Mouse (Mus musculus) cerebellum, postnatal 25 days (tissue): ENCODE measurements around the gene Gnaq.
"Not testable (repeated sequence)": the region's sequence is repeated elsewhere in the genome, so short reads cannot be mapped to it uniquely, and the experiment has no call there.

Source experiments
- DNase-seq, 2 experiments: peaks; one replicate each; pipeline ENCODE4 v3.0.0; 2021; ENCODE audit warnings: mixed read lengths in 2 of 2

Gnaq gene

DNA sequence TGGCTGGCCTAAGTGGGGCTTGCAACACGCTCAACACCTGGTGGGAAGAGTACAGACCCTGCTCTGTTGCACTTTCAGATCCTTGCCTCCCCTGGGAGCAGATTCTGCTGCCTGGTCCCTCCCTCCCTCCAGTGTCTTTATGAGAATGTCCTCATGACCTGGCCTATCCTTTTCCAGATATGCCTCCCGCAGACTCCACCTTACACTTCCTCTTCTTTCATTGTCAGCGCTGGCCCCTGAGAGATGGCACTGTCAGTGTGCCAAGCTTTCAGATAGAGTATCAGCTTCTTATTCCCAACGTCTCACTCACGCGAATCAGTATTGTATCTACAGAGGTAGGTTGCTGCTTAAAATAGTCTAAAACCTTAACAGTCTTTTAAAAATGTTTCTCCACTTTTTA is 129.0 kb downstream of the Gnaq start:
- DNase-seq = no peak

DNA sequence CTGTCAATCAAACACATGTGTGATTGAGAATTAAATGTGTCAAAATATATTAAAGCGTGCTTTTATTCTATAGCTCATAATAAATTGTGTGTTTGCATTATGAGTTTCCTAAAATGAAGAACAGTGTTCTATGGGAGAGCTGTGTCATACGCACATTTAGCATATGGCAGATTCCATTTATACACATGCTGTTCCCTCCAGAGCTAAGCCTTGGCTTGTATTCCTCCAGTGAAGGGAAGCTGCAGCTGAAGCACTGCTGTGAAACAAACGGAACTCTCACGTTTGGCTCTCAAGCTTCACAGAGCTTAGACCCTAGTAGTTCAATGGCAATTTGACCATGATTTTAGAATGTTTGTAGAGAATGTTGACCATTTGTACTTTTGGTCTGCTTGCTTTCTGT is 129.7 kb downstream of the Gnaq start:
- peak in 1 of 2 experiments; percentile 36 for DNase-seq

DNA sequence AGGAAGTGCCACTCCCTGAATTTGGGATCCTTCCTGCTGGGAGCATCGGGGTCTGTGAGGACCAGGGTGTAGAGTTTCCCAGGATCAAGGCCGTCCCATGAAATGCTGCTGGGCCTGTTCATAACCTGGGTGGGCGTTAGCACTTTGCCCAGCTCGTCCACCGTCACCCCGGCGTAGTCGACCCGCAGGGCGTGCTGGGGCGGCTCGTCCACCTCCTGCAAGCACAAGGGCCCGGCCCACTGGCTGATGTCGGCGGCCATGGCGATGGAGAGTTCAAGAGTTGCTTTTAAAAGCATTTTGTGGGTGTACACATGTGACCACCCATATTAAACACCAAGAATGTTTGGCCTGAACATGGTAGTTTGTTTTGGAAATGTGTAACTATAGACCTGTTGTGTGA is 134.7 kb downstream of the Gnaq start:
- DNase-seq = not testable (repeated sequence)

DNA sequence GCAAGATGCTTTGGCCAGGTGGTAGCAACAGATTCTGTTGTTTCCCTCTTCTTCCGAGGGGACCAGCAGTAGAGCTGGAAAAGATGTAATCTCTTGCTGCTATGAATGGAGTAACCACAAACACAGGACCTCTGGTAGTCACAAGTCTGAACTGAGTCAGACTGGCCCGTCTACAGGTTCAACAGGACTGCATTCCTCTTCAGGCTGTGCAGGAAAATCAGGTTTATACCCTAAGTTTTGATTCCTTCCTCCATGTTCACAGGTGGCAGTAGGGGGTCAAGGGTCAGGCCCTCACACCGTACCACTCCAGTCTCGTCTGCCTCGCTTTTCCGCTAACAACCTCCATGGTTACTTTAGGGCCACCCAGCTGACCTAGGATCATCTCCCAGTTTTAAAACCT is 137.6 kb downstream of the Gnaq start:
- DNase-seq = no peak

DNA sequence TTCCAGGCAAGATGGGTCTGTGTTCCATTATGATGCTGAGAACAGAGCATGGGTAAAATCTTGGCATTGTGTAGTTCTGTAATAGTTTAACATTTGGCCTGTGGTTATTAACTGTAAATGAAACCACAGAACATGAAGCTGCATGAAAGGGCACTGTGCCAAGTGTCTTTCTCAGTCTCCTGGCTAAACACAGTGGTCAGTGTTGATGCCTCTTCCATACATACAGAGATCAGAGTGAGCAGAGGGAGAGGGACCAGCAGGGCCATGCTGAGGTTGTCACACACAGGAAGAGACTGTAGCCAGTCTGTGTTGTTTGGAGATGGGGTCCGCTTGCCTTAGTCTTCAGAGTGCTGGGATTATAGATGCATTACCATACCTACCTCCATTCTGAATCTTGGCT is 138.4 kb downstream of the Gnaq start:
- peak in 1 of 2 experiments; percentile 52 for DNase-seq

DNA sequence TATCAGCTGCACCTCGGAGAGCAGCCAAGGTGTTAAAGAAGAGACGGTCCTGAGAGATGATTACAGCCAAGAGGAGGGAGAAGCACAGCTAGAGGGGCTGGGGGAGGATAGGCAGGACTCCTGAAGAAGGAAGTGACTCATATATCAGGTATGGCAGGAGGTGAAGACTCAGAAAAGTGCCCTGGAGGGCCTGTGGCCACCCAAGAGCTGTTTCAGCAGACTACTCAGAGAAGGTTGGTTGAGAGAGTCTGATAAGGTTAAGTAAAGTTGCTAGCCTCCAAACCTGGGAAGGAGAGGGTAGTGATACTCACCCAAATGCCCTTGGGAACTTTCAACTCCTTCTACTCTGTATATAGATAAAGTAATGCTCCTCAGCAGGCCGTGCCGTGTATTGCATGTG is 140.4 kb downstream of the Gnaq start:
- DNase-seq = no peak

DNA sequence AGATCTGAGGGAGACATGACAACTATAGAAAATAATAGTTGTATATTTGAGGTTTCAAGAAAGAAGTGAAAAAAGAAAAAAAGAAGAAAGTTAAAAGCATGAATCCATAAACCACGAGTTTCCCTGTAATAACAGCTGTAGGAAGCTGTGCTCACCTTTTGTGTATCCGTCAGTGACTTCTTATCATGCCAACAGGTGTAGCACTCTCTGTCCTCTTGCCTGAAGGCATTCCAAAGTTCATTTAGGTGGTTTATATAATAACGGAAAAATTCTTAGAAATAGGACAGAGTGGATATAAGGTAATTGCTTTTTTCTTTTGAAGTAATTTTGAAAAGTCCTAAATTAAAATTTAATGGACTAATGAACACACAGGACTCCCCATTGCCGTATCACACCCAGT is 147.6 kb downstream of the Gnaq start:
- DNase-seq = no peak

DNA sequence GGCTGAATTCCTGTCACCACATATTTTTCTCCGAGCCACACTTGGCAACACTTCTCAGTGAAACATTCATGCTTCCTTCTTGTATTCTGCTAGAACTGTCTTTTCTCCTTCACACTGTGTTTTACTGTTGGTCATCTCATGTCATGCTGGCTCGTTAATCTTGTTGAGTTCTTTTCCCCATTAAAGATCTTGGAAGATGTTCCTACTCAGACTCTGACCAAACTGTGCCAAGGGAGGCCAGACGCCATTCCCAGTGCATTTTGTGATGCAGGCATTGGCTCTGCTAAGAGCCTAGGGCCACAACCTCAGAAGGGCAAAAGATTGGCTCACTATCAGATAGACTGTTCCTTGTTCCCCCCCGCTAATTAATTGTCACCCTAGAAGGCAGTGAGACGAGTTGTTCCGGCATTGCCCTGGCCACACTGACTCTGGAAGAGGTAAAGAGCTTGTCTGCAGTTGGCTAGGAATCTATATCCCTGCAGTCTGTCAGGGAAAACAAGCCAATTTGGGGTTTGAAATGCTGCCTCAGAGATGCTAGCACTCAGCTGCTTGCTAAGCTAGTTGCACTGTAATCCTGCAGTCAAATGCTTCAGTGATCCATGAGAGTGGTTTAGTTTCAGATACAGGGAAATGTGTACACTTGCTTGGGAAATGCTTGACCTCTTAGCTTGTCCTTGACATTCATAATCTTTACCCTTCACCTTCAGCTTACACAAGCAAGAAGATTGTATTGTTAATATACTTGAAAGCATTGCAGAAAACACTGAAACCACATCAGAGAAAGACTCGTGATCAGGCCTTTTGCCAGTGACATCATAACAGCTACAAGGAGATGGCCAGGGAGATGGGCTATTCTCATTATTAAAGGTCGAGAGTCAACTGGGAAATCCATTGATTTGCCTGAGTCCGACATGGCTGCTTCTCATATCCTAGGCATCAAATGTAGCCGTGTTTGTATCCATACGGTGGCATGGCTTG is 152.7 kb downstream of the Gnaq start:
- DNase-seq = peak; percentile 64 to 69

DNA sequence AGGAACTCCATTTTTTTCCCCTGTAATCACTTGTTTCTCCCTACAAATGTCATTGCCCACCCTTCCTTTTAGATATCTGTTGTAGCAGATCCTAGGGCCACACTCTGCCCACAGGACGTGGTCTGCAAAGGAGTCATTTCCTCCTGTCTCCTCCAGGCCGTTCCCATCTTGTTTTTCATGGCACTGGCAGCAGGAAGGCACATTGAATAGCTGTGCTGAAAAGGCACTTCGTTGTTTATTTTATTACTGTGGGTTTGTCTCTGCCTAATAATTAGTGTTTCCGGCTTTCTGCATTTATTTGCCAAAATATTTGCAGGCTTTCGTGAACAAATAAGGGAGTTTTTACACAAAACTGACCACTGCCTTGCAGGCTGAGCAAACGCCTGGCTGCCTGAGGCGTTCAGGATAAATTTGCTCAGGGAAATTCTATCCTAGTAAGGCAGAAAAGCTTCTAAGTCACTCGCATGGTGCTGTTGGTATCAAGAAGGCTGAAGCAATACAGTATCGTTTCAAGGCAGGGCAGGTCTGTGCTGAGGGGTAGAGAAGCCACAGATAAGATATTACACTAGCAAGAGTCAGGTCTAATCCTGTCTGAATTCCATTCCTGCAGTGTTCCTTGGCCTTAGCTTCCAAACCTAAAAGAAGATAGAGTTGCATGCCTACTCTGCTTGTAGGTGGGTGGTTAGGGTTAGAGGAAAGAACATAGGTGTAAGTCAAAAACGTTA is 154.0 kb downstream of the Gnaq start:
- no peak for DNase-seq

DNA sequence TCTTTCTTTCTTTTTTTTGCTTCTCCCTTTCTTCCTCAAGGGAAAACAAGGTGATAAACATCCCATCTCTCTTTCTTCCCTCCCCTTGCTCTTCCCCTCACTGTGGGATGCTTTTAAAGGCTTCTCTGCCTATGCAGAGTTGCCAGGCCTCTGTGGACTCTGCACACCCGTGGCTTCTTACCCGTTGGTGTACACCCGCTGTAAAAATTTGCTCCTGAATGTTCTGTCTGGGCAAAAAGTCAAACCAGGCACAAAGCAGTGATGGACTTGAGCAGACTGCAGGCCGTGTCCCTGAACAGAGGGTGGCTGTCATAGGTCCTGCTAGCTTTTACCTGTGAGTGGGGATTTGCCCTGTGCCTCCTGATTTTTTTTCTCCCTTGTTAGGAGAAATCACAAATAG is 154.7 kb downstream of the Gnaq start:
- DNase-seq = peak in 1 of 2 experiments; percentile 31

DNA sequence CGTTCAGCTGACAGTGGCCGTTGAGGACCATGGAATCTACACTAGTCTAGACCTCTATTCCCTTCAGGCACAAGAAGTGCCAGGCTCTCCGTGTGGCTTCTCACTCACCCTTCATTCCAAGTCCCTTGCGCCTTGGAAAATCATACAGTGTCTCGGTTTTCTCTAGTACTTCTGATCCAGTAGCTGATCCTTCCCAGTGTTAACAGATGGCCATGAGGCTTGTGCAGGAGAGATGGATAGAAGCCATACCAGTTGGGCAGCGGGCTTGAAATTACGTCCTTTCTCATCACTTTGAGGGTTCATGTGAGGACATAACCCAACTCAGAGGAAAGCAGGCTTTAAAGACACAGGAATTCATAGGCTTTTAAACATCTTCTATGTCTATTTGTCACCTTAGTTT is 155.3 kb downstream of the Gnaq start:
- peak; percentile 74 to 79 for DNase-seq

DNA sequence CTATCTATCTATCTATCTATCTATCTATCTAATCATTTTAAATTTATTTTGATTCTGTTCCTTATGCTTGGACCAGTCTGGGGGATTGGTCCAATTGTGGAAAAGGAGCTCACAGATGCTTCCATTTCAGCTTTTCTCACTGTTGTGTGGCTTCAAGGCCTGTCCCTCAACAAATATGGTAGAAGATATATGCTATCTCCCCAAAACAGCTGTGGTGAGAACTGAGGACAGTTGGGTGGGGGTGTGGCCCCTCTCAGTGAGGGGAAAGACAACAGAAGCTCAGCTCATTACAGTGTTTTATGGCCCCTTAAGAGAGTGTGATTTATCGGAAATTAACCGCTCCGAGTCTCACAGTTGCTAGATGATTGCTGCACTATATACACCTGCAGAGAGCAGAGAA is 158.5 kb downstream of the Gnaq start:
- DNase-seq = no peak

DNA sequence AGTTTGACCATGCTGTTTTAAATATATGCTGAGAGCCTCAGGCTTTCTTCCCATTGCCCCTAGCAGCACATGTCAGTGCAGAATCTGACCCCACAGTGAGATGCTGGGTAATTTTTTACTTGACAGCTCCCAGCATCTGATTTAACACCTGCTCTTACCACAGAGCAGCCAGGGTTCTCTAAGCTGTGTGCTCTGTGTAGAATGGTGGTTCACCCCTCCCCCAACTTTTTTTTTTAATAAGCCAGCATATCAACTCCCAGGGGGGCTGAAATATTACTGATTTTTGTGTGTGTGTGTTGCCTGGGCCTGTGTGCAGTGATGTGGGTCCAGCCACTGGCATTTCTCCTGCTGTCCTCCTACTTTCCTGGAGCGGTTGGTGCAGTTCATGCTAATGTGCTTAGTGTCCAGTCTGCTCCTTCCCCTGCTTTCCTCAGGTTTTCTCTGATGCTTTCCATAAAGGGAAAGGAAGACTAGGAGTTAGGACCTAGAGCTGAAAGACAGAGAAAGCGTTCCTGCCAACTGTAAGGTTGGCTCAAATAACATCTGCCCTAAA is 159.5 kb downstream of the Gnaq start:
- DNase-seq = no peak

DNA sequence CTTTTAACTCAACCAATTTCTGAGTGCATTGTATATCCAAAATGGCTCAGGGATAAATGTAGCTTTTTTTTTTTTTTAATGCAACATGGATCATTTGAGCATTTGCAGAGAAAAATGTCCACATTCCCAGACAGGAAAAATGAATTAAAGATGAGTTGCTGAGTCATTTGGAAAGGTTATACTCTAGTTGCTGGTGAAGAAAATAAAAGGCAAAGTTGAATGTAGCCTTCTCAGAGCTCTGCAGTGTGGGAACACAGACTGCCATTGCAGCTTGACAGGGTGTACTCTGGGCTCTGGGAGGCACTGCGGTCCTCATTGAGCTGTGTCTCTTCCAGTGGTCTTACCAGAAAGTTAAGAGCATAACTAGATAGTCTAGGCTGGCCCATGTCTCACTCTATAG is 160.3 kb downstream of the Gnaq start:
- DNase-seq = no peak

DNA sequence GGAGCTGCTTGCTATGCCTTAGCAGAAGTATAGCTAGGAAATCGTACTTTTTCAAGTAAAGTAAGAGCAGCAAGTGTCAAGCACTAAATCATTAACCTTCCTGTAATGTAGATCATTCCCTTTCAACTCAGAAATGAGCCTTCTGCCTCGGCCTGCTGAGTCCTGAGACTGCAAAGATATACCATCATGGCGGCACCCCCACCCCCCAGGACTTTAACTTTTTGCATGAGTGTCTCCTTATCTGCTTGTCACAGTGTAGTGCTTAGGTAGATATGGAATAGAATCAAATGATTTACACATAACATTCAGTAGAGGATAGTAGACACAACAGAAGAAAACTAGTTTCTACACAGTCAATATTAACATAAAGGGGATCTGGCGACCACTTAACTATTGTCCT is 167.8 kb downstream of the Gnaq start:
- no peak for DNase-seq

DNA sequence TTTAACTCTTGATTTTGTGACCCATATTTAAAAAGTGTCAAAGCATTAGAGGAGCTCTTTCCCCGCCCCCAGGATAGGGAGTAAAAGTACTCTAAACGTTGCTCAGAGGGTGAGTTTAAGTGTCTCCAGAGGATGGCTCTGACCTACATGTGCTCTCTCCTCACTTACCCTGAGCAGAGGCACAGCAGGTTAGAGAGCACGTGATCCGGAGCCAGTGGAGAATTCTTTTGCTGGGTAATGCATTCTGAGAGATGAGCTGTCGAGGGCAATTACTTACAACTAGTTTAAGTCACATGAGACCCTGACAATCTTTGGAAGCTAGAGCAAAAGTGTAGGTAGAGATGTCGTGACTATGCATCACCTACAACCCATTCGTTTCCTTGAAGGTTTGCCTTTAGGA is 168.7 kb downstream of the Gnaq start:
- DNase-seq = no peak

DNA sequence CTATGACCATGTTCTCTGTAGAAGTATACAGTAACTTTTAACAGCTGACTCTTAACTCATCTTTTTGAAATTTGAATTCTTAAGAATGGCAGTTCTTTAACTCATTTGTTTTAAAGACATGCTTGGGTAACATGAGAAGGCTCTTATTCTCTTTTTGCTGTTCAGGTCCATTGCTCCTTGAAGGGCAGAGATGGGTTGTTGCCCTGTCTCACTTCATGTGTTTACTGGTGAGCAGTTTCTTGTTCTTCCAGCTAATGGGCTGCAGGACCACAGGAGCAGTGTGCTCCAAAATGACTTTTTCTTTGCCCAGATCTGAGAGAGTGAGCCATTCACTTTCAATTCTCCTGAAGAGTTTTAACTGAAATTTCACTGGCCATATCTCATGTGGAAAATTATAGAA is 176.4 kb downstream of the Gnaq start:
- no peak for DNase-seq

DNA sequence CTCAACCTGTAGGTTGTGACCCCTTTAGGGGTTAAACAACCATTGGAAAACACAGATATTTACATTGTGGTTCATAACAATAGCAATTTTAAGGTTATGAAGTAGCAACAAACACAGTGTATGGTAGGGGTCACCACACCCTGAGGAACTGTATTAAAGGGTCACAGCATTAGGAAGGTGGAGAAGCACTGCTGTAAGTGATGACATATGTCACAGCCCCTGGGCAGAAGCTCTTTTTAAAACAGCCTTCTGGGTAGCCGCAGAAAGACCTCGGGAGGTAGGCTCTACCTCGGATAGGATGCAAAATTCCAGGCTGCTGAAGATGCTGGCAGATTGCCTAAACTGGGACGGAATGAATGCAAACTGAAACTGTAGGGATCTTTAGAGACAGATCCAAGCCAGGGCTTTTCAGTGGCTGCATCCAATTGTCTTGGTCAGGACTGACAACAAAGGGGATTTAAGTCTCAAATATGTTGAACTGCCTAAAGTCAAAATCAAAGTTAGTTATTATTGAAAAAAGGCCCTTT is 181.7 kb downstream of the Gnaq start:
- DNase-seq = peak; percentile 51 to 74

DNA sequence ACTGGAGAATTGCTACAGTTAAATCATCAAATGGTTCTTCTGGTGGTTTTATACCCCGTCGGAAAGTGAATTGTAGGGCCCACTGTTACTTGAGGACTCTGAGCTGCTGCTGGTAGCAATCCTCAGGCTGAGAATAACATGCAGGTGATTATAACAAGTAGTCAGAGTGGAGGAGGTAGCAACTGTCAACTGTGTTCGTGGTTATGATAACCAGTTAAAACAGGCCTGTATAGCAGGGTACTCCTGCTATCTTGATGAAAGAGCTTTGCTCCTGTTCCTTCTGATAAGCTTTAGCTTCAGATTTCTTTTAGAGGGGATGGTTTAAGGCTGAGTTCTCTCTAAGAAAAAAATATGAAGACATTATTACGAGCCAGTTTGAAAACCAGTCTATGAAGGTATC is 182.9 kb downstream of the Gnaq start:
- no peak for DNase-seq

DNA sequence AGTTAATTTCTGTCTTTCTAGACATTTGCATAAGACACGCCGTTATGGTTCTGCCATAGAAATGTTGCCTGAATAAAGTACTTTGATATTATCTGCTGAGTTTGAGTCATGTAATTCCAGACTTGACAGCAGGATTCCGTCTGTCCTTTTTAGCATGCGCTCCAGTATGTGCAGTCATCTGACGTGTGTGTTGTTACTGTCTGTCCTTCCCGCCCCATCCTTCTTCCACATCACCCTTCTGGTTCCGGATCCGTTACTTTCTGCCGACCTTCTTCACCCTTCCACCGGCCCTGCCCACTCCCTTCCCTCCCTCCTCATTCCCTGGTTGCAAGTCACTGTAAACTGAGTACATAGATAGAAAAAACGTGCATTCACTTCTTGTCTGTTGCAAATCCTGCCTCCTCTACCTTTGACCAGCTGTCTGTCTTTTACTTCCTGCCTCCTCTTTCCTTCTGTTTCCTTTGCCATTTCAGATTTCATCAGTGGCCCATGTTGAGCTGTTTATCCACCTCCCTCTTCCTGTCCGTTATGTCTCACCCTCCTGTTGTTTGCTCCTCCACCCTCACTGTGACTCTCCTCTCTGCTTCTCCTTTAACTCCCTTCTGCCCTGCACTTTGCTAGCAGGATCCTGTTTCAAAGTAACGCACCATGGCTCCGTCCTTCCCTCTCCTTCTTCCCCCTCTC is 185.6 kb downstream of the Gnaq start:
- DNase-seq = no peak

DNA sequence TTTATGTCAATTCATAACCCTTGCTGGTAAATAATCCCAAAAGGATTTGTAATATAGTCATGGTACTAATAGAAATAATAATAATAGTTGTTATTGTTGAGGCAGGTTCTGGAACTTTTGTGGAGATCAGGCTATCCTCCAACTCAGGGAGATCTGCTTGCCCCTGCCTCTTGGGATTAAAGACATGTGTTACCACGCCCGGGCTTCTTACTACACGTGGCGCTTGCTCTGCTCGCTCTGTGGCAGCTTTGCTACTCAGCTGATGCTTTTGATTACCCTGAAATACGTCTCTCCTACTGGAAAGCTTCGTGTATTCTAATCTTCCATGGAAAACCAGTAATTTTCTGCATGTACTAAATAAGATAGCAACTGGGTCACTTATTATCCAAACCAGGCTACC is 187.4 kb downstream of the Gnaq start:
- DNase-seq = no peak

DNA sequence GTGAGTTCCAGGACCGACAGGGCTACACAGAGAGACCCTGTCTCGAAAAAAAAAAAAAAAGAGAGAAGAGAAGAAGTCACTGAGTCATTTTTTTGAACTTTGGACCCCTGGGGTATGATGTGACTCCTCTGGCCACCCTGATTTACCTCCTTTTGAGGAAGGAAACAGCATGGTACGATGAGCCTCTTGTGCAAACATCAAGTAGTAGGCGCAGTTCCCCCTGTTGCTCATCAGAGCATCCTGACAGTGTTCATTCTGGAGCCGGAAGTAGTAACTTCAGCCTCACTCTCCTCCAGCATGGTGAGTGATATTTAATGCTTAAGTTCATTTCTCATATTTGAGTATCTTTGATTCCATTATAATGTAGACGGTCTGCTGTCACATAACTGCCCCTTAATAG is 190.4 kb downstream of the Gnaq start:
- DNase-seq = no peak

DNA sequence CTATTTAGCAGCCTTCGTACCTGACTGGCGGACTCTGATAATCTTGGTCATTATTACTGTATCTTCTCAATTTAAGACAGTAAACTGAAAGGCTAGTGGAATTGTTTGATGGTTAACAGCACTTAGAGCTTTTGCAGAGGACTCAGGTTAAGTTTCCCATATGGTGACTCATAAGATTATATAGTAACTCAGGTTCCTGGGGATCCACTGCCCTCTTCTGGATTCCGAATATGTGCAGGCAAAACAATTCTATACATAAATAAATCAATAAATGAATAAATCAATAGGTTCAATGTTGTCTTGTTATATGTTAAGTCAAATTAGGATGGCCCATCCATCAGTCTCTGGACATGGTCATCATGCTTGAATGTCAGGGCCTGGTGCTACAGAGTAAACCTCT is 191.6 kb downstream of the Gnaq start:
- no peak for DNase-seq
